Mouse (Mus musculus): ENCODE results near the gene Prpmp5.
"Not testable (repeated sequence)": the region's sequence is repeated elsewhere in the genome, so short reads cannot be mapped to it uniquely, and the experiment has no call there.

Gene Prpmp5

DNA sequence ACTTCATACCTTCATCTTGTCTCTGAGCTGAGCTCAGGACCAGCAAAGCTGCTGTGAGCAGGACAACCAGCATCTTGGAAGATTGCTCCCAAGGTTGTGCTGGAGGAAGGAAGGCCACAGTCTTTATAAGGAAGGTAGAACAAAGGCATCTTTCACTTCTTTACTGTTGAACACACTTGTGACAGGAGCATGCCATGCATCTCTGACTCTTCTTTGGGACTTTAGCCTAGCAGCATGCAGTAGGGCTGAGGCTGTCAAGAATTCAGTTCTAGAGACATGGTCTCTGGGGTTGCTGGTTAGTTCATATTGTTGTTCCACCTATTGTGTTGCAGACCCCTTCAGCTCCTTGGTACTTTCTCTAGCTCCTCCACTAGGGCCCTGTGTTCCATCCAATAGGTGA, at the start of gene Prpmp5:
Gene Prpmp5, minus strand, starts transcription at position 101 of the 400 bp plus-strand sequence.
- DNase-seq (ENCODE audit: low spot score): not testable (repeated sequence)

DNA sequence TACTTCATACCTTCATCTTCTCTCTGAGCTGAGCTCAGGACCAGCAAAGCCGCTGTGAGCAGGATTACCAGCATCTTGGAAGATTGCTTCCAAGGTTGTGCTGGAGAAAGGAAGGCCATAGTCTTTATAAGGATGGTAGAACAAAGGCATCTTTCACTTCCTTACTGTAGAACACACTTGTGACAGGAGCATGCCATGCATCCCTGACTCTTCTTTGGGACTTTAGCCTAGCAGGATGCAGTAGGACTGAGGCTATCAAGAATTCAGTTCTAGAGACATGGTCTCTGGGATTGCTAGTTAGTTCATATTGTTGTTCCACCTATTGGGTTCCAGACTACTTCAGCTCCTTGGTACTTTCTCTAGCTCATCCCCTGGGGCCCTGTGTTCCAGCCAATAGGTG, 49.5 kb upstream of the Prpmp5 start, which contains the start of gene Gm8882:
Gene Gm8882, minus strand, starts transcription at position 101 of the 400 bp plus-strand sequence.
- DNase-seq (ENCODE audit: low spot score): not testable (repeated sequence)

Measured in retina, embryonic 14.5 days (tissue).